Comparison of ENCODE assay signal across 12 mouse cellular contexts in the genomic region with DNA sequence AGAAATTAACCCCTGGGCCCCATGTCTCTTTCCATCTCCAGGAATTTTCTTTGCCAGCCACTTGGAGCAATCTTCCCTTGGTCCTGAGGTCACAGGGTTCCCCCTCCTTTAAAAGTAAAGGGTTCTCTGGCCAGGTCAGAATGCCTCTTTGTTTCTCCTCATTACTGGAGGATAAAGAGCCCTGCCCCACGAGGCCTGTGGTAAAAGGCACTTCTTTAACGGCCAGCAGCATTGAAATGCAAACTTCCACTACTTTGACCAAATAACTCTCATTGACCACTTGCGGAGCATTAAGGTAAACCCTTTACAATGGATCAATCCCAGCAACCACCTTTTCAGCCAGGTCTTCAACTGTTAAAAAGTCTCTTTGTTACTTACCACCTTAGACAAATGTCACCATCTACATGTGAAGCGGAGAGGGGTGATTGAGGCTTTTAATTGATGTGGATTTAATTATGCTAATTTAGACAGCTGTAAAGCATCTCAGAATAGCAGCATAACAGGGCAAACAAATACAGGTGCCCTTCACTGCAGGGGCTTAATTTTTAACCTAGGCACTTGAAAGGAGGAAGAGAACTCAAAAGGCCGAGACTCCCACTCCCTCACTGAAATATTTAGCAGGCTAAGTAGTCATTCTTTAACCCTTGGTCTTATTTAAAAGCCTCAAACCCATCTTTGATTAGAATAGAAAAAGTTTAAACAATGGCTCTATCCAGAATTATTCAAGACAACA.
A peak's percentile ranks its signal among the peaks of the same experiment; 100 is the strongest.
DNase-seq lines count a peak whose midpoint lies in the region; ATAC-seq and TF ChIP-seq lines count a peak whose summit lies in the region.
"Had no signal": no experiment of that assay in that cellular context is flagged by ENCODE, and none has a peak within 500 bp of the region (broad histone marks: within the 10 kb centered on the region; RNA-seq: fewer than 3 reads in every experiment).

No protein-coding gene starts in this region.

- H3K4me3 ChIP-seq in hindbrain, embryonic 10.5 days: peak overlapping the region; percentile 20
- no peak overlapping the region for H3K4me3 ChIP-seq in hindbrain, embryonic 14.5 days (replicated peaks; ENCODE audit: low read length)
- H3K4me3 ChIP-seq in lung, embryonic 15.5 days: no peak overlapping the region
- H3K4me3 ChIP-seq in ES-Bruce4 (ENCODE audit: low read depth, low read length): no peak overlapping the region
- H3K4me3 ChIP-seq: erythroblast, embryonic 14.5 days; heart, embryonic 10.5 days; limb, embryonic 15.5 days had no signal

- DNase-seq in hindbrain, embryonic 10.5 days (ENCODE audit: low spot score): peak; percentile 48
- DNase-seq in hindbrain, embryonic 14.5 days (ENCODE audit: low spot score): no peak
- DNase-seq in lung, postnatal 10 days: no peak
- DNase-seq in WW6 (ENCODE audit: low read depth, low spot score): peak; percentile 47
- no peak for DNase-seq in testis, postnatal 14 days (ENCODE audit: low spot score)
- DNase-seq: adrenal gland, adult 8-10 months; cerebellum, postnatal 10 days had no signal

- H3K4me2 ChIP-seq in hindbrain, embryonic 14.5 days (replicated peaks): no peak overlapping the region
- no peak overlapping the region for H3K4me2 ChIP-seq in lung, embryonic 15.5 days
- H3K4me2 ChIP-seq: limb, embryonic 15.5 days had no signal

- peak; percentile 88 for TF ChIP-seq EP300 in ES-Bruce4 (IDR thresholded peaks at IDR 0.05; ENCODE audit: insufficient read depth, low read depth, low read length)

- 16% methylated on average over 5 of the region's 5 CpGs for WGBS in hindbrain, embryonic 10.5 days
- 18% methylated on average over 5 of the region's 5 CpGs for WGBS in hindbrain, embryonic 14.5 days
- WGBS in lung, embryonic 15.5 days: 53% methylated on average over 5 of the region's 5 CpGs

- no peaks in the 10 kb centered on the region; the same call in 1 of the 2 replicates for H3K27me3 ChIP-seq in hindbrain, embryonic 10.5 days (ENCODE audit: insufficient read depth, poor library complexity, severe bottlenecking)
- no peaks in the 10 kb centered on the region for H3K27me3 ChIP-seq in hindbrain, embryonic 14.5 days (ENCODE audit: control insufficient read depth, insufficient read depth, low read length)
- no peaks in the 10 kb centered on the region for H3K27me3 ChIP-seq in lung, embryonic 15.5 days
- H3K27me3 ChIP-seq in ES-Bruce4 (ENCODE audit: control insufficient read depth, insufficient read depth, low read length, poor library complexity, severe bottlenecking): peaks cover 4% of the 10 kb centered on the region
- H3K27me3 ChIP-seq: limb, embryonic 15.5 days had no signal

- TF ChIP-seq CTCF in ES-Bruce4 (IDR thresholded peaks at IDR 0.05; ENCODE audit: low read depth, low read length): no peak

- no peak for ATAC-seq in hindbrain, embryonic 14.5 days (ENCODE audit: low FRiP score)
- ATAC-seq in lung, embryonic 15.5 days (ENCODE audit: borderline replicate concordance, extremely low read depth, low FRiP score, low TSS enrichment): no peak

- H3K9ac ChIP-seq in hindbrain, embryonic 14.5 days: no peak overlapping the region
- no peak overlapping the region for H3K9ac ChIP-seq in lung, embryonic 15.5 days
- H3K9ac ChIP-seq in ES-Bruce4 (ENCODE audit: low read depth, poor library complexity, severe bottlenecking): no peak overlapping the region
- H3K9ac ChIP-seq: limb, embryonic 15.5 days had no signal

- TF ChIP-seq POLR2A in ES-Bruce4 (IDR thresholded peaks at IDR 0.05; ENCODE audit: insufficient read depth, low read length): no peak

- no peaks in the 10 kb centered on the region for H3K36me3 ChIP-seq in hindbrain, embryonic 10.5 days
- H3K36me3 ChIP-seq in hindbrain, embryonic 14.5 days (replicated peaks; ENCODE audit: control insufficient read depth, insufficient read depth): no peaks in the 10 kb centered on the region
- no peaks in the 10 kb centered on the region for H3K36me3 ChIP-seq in lung, embryonic 15.5 days
- no peaks in the 10 kb centered on the region for H3K36me3 ChIP-seq in ES-Bruce4 (ENCODE audit: control insufficient read depth, insufficient read depth, low read length, poor library complexity, severe bottlenecking)
- H3K36me3 ChIP-seq: heart, embryonic 10.5 days; limb, embryonic 15.5 days had no signal

- H3K27ac ChIP-seq in hindbrain, embryonic 10.5 days: peak overlapping the region; percentile 87
- H3K27ac ChIP-seq in hindbrain, embryonic 14.5 days: no peak overlapping the region
- H3K27ac ChIP-seq in lung, embryonic 15.5 days: peak overlapping the region; percentile 42
- H3K27ac ChIP-seq in ES-Bruce4 (ENCODE audit: insufficient read depth, low read length): peak overlapping the region; percentile 49; the same call in 1 of the 2 replicates

- H3K9me3 ChIP-seq in hindbrain, embryonic 10.5 days: no peaks in the 10 kb centered on the region
- H3K9me3 ChIP-seq in hindbrain, embryonic 14.5 days (ENCODE audit: control insufficient read depth, low read length): no peaks in the 10 kb centered on the region
- H3K9me3 ChIP-seq in lung, embryonic 15.5 days: no peaks in the 10 kb centered on the region
- H3K9me3 ChIP-seq in ES-Bruce4 (replicated peaks; ENCODE audit: control insufficient read depth, insufficient read depth, low read length, poor library complexity, severe bottlenecking): peaks cover 4% of the 10 kb centered on the region; the same call in 1 of the 2 replicates
- H3K9me3 ChIP-seq: heart, embryonic 10.5 days; limb, embryonic 15.5 days had no signal

- H3K4me1 ChIP-seq in hindbrain, embryonic 10.5 days (replicated peaks): peaks cover 38% of the 10 kb centered on the region
- peaks cover 5% of the 10 kb centered on the region; the same call in 1 of the 2 replicates for H3K4me1 ChIP-seq in hindbrain, embryonic 14.5 days (replicated peaks; ENCODE audit: control insufficient read depth, insufficient read depth, low read length)
- H3K4me1 ChIP-seq in lung, embryonic 15.5 days: peaks cover 17% of the 10 kb centered on the region
- H3K4me1 ChIP-seq in ES-Bruce4 (ENCODE audit: control insufficient read depth, insufficient read depth, low read length): peaks cover 3% of the 10 kb centered on the region

Comparison
In these comparisons a context has a peak if more than half of its experiments do, and no peak if none do; other contexts are left out.
1. DNase-seq: peak in hindbrain, embryonic 10.5 days (single experiment) and WW6 (single experiment); none in hindbrain, embryonic 14.5 days (single experiment), lung, postnatal 10 days (single experiment) and testis, postnatal 14 days (single experiment).